Mouse (Mus musculus) neutrophil, adult 83 days (primary cell): ENCODE measurements around the gene 4930562C15Rik. TPM values are rescaled to one million over a fixed set of nuclear protein-coding genes. Genes with fewer than 3 reads are reported as not detected.

Experiments
- total RNA-seq, 2 experiments: library from RNA; stranded (reverse); gene quantifications; one replicate each; pipeline ENCODE4 v1.2.4; 2023

The 4930562C15Rik gene
- total RNA-seq: not detected

GRCm38 (mm10) chr16:4835191-4835590 is at the start of gene 4930562C15Rik:
TSS of gene 4930562C15Rik (plus strand) at chr16:4835416.

GRCm38 (mm10) chr16:4789810-4790559 is 45.2 kb upstream of the 4930562C15Rik start, which contains the start of gene Cdip1:
TSS of gene Cdip1 (minus strand) at chr16:4790292.

GRCm38 (mm10) chr16:4880136-4880825 is 45.1 kb downstream of the 4930562C15Rik start, which contains the start of gene Ubald1:
TSS of gene Ubald1 (minus strand) at chr16:4880315.

GRCm38 (mm10) chr16:4885760-4886689 is 50.8 kb downstream of the 4930562C15Rik start, which contains the start of gene Mgrn1:
TSS of gene Mgrn1 (plus strand) at chr16:4886249.

Other genes starting within 250 kb of the 4930562C15Rik start
- under 1 TPM; 0.62 to 0.79 TPM for gene Glis2, start 240.7 kb upstream of the 4930562C15Rik start, total RNA-seq
- 10 to 100 TPM; 38.5 to 42.4 TPM for gene Pam16, start 210.4 kb upstream of the 4930562C15Rik start, total RNA-seq
- gene Vasn, start 195.5 kb upstream of the 4930562C15Rik start, total RNA-seq: under 1 TPM; 0.42 TPM
- gene Dnaja3, start 195.4 kb upstream of the 4930562C15Rik start, total RNA-seq: 10 to 100 TPM; 12.2 to 14.4 TPM
- gene Coro7, start 155.6 kb upstream of the 4930562C15Rik start, total RNA-seq: 100 to 1,000 TPM; 211 to 233 TPM
- gene Nmral1, start 116.1 kb upstream of the 4930562C15Rik start, total RNA-seq: 10 to 100 TPM; 20.7 to 28.1 TPM
- 10 to 100 TPM; 49.4 to 52.9 TPM for gene Hmox2, start 109.1 kb upstream of the 4930562C15Rik start, total RNA-seq
- gene Cdip1, start 45.1 kb upstream of the 4930562C15Rik start, total RNA-seq: 10 to 100 TPM; 12.9 to 14.2 TPM
- 10 to 100 TPM; 47.8 to 49.8 TPM for gene Ubald1, start 44.9 kb downstream of the 4930562C15Rik start, total RNA-seq
- 10 to 100 TPM; 55.9 to 58.3 TPM for gene Mgrn1, start 50.8 kb downstream of the 4930562C15Rik start, total RNA-seq
- 10 to 100 TPM; 27.4 to 28.9 TPM for gene Nudt16l1, start 103.3 kb downstream of the 4930562C15Rik start, total RNA-seq
- 10 to 100 TPM; 37.1 to 42.3 TPM for gene Anks3, start 128.8 kb downstream of the 4930562C15Rik start, total RNA-seq
- gene Sept12, start 162.4 kb downstream of the 4930562C15Rik start, total RNA-seq: not detected
- not detected for gene Smim22, start 171.9 kb downstream of the 4930562C15Rik start, total RNA-seq
- 100 to 1,000 TPM; 243 to 295 TPM for gene Rogdi, start 178.1 kb downstream of the 4930562C15Rik start, total RNA-seq
- 100 to 1,000 TPM; 126 to 128 TPM for gene Glyr1, start 214.4 kb downstream of the 4930562C15Rik start, total RNA-seq
- 10 to 100 TPM; 58.3 to 69.4 TPM for gene Ubn1, start 214.6 kb downstream of the 4930562C15Rik start, total RNA-seq